Mouse (Mus musculus) bone marrow, adult 2 months (tissue): ENCODE results near the gene Teddm1b. TPM values are rescaled to one million over a fixed set of nuclear protein-coding genes. Genes with fewer than 3 reads are reported as not detected.

Source experiments
- H3K27ac ChIP-seq: fragments of 200-500 bp; 2 replicates; pipeline ENCODE4 v1.5.1; 2012; ENCODE audit warnings: low read depth, mild to moderate bottlenecking, control low read depth, inconsistent platforms, low read length; ENCODE audit not compliant: control insufficient read depth, poor library complexity, insufficient read depth
- H3K4me1 ChIP-seq: fragments of 200-500 bp; 2 replicates; pipeline ENCODE4 v1.6.1; 2011; ENCODE audit warnings: low read length; ENCODE audit not compliant: control insufficient read depth, insufficient read depth
- H3K4me3 ChIP-seq: fragments of 200-500 bp; replicated peaks from 2 replicates; pipeline ENCODE3; 2011; ENCODE audit warnings: mild to moderate bottlenecking, low read depth, low read length, control low read depth; ENCODE audit not compliant: control insufficient read depth
- CTCF ChIP-seq: fragments of 200-500 bp; IDR thresholded peaks from 2 replicates; pipeline ENCODE4 v1.5.1; 2011; ENCODE audit warnings: low read length, control low read depth; ENCODE audit not compliant: control insufficient read depth, insufficient read depth
- POLR2A ChIP-seq: fragments of 200-500 bp; IDR thresholded peaks from 2 replicates; pipeline ENCODE4 v1.6.1; 2011; ENCODE audit warnings: low read depth, mild to moderate bottlenecking, control low read depth, low read length, borderline replicate concordance; ENCODE audit not compliant: control insufficient read depth
- WGBS: fragments of 180-500 bp; shearing (Covaris S2); methylation state at CpG from one replicate; pipeline ENCODE4 v1.1.7; 2018; 5-methylcytosine and 5-hydroxymethylcytosine counted together
- polyA plus RNA-seq: library from polyadenylated mRNA; stranded (reverse); fragments of >200 nt; gene quantifications from 2 replicates; pipeline ENCODE4 v1.2.4, GENCODE M21; 2011; ENCODE audit warnings: low replicate concordance; ENCODE audit not compliant: missing spikeins, insufficient read depth, insufficient read length

The Teddm1b gene
- polyA plus RNA-seq, 1 experiment = not detected

DNA sequence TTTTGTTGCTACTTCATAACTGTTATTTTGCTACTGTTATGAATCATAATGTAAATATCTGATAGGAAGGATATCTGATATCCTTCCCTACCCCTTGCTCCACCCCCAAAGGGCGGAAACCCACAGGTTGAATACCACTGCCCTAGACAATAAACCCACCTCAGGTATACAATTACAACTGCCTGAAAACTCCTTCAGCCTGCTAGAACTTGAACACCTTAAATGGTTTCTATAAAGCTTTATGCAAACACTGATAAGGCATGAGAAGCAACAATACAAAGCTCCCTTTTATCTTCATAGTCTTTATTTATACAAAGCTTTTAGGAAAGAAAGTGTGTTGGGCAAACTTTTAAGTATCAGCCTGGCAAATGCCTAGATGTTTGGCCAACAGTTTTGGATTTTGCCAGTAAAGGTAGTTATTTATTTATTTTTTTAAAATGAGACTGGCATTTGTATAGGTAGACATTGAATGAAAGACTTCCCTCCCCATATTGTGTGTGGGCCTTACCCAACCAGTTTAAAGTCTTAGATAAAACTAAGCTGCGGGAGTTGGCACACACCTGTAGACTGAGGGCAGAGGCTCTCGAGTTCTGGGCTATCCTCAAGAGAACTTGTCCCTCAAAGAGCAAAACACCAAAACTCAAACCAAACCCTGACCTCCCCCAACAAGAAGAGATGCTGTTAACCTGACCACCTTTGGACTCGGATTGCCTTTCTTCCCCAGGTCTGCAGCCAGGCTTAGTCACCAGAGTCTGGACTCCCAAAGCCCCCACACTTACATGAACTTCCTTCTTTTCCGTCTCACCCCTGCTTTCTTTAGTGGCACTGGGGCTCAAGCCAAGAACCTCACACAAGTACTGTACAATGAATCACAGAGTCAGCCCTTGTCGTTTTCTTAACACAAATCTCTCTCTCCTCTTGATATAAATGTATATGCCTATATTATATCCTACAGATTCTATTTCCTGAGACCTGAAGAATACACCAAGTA is 50.5 kb downstream of the Teddm1b start:
- Histone ChIP-seq H3K4me3 (no peak overlapping the region), H3K27ac (no peak overlapping the region), H3K4me1 (no peaks in the 10 kb centered on the region)
- no peak for TF ChIP-seq POLR2A
- TF ChIP-seq CTCF = no peak
- 32% methylated on average over 6 of the region's 6 CpGs for WGBS

Other genes starting within 250 kb of the Teddm1b start
- gene Rgs8, start 221.3 kb upstream of the Teddm1b start, polyA plus RNA-seq = 0.70 TPM in 1 of 2 replicates, not detected in the other
- 0.41 and 2.6 TPM in 2 replicates for gene Rgs16, start 134.0 kb upstream of the Teddm1b start, polyA plus RNA-seq
- 27.9 and 31.9 TPM in 2 replicates for gene Rnasel, start 124.9 kb upstream of the Teddm1b start, polyA plus RNA-seq
- not detected in 2 replicates for gene Rgsl1, start 30.2 kb upstream of the Teddm1b start, polyA plus RNA-seq
- gene Teddm1a, start 17.4 kb downstream of the Teddm1b start, polyA plus RNA-seq = not detected in 2 replicates
- gene Glul, start 25.6 kb downstream of the Teddm1b start, polyA plus RNA-seq = 101 and 115 TPM in 2 replicates
- gene Teddm2, start 25.9 kb downstream of the Teddm1b start, polyA plus RNA-seq = 1.8 and 2.1 TPM in 2 replicates